Mouse (Mus musculus): ENCODE measurements at regions not wholly inside any gene's neighbourhood (a gene's known extent, or its start where the extent isn't known, plus 50 kb on each side); places are given as distances from the start of the nearest gene placed in this dataset.

DNA sequence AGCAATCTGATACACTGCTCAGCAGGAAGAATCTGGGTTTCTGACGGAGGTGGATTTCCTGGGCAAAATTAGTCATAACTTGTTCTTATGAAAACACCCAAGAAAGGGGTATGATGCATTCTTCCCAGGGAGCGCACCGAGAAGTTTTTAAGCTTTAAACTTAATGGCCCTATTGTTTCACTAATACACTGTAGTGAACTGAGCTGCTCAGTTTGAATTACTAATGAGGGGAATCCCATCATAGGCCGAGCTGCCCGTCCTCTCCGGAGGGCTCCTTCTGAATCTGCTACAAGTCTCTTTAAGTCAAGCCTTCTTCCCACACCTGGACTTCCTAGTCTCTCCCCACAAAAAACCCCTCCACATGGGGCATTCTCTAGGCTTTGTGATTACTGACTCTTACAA, 91.2 kb downstream of the 1700129C05Rik start:
- TF ChIP-seq EP300 (IDR thresholded peaks at IDR 0.05; ENCODE audit: low read depth) (no peak), CTCF (IDR thresholded peaks at IDR 0.05; ENCODE audit: low read depth) (no peak)

Data from heart, postnatal 0 days (tissue).